8 mouse cellular contexts compared by ENCODE assay signal in genomic region chr11:87470807-87471698, GRCm38 (mm10).
A peak's percentile ranks its signal among the peaks of the same experiment; 100 is the strongest.
DNase-seq lines count a peak whose midpoint lies in the region; ATAC-seq and TF ChIP-seq lines count a peak whose summit lies in the region.
"Not testable (repeated sequence)": the region's sequence is repeated elsewhere in the genome, so short reads cannot be mapped to it uniquely, and the experiment has no call there.

No protein-coding gene starts in this region.

- H3K4me3 ChIP-seq in ES-Bruce4 (ENCODE audit: low read depth, low read length): not testable (repeated sequence)
- H3K4me3 ChIP-seq in forebrain, embryonic 13.5 days: peak overlapping the region; percentile 33
- H3K4me3 ChIP-seq in liver, embryonic 16.5 days (ENCODE audit: low read depth, low read length): peak overlapping the region; percentile 46
- H3K4me3 ChIP-seq in neural tube, embryonic 12.5 days: peak overlapping the region; percentile 5; the same call in 1 of the 2 replicates
- H3K4me3 ChIP-seq in stomach, postnatal 0 days (ENCODE audit: low read depth, low read length): peak overlapping the region; percentile 32

- TF ChIP-seq EP300 in ES-Bruce4 (IDR thresholded peaks at IDR 0.05; ENCODE audit: insufficient read depth, low read depth, low read length); stomach, postnatal 0 days (optimal IDR thresholded peaks at IDR 0.05): not testable (repeated sequence)

- peak; percentile 79 to 80 for DNase-seq in heart, postnatal 10 days
- peak; percentile 68 to 77 for DNase-seq in kidney, postnatal 36 days
- peak; percentile 78 for DNase-seq in stomach, postnatal 0 days (ENCODE audit: low spot score)

- peak overlapping the region; percentile 57 for H3K4me2 ChIP-seq in forebrain, embryonic 13.5 days
- H3K4me2 ChIP-seq in liver, embryonic 16.5 days (ENCODE audit: low read depth, low read length): peak overlapping the region; percentile 71
- peak overlapping the region; percentile 57 for H3K4me2 ChIP-seq in neural tube, embryonic 12.5 days (replicated peaks)
- H3K4me2 ChIP-seq in stomach, postnatal 0 days (replicated peaks; ENCODE audit: low read depth): peak overlapping the region; percentile 52

- not testable (repeated sequence) for H3K27me3 ChIP-seq in ES-Bruce4 (ENCODE audit: control insufficient read depth, insufficient read depth, low read length, poor library complexity, severe bottlenecking); forebrain, embryonic 13.5 days; liver, embryonic 16.5 days (ENCODE audit: control insufficient read depth, insufficient read depth, low read depth, low read length); neural tube, embryonic 12.5 days (replicated peaks); stomach, postnatal 0 days (ENCODE audit: control insufficient read depth, insufficient read depth, low read length)

- not testable (repeated sequence) for TF ChIP-seq CTCF in ES-Bruce4 (IDR thresholded peaks at IDR 0.05; ENCODE audit: low read depth, low read length); stomach, postnatal 0 days (IDR thresholded peaks at IDR 0.05; ENCODE audit: low read depth)

- H3K9ac ChIP-seq in ES-Bruce4 (ENCODE audit: low read depth, poor library complexity, severe bottlenecking): peak overlapping the region; percentile 60
- peak overlapping the region; percentile 39; the same call in 1 of the 2 replicates for H3K9ac ChIP-seq in forebrain, embryonic 13.5 days
- H3K9ac ChIP-seq in liver, embryonic 16.5 days (ENCODE audit: low read depth, low read length): peak overlapping the region; percentile 61
- not testable (repeated sequence) for H3K9ac ChIP-seq in neural tube, embryonic 12.5 days
- H3K9ac ChIP-seq in stomach, postnatal 0 days (ENCODE audit: low read length): peak overlapping the region; percentile 55

- H3K4me1 ChIP-seq in ES-Bruce4 (ENCODE audit: control insufficient read depth, insufficient read depth, low read length); forebrain, embryonic 13.5 days; neural tube, embryonic 12.5 days; stomach, postnatal 0 days (replicated peaks; ENCODE audit: control insufficient read depth, insufficient read depth): not testable (repeated sequence)
- H3K4me1 ChIP-seq in liver, embryonic 16.5 days (ENCODE audit: control insufficient read depth, low read depth, low read length): peaks cover 13% of the 10 kb centered on the region

- H3K36me3 ChIP-seq in ES-Bruce4 (ENCODE audit: control insufficient read depth, insufficient read depth, low read length, poor library complexity, severe bottlenecking); forebrain, embryonic 13.5 days (ENCODE audit: poor library complexity, severe bottlenecking); liver, embryonic 16.5 days (ENCODE audit: control insufficient read depth, insufficient read depth); neural tube, embryonic 12.5 days; stomach, postnatal 0 days (ENCODE audit: control insufficient read depth, insufficient read depth, low read length): not testable (repeated sequence)

- peak; percentile 98 for ATAC-seq in cerebellum, adult (ENCODE audit: insufficient number of reproducible peaks, low FRiP score, low TSS enrichment)
- peak; percentile 99 for ATAC-seq in forebrain, embryonic 13.5 days
- peak; percentile 98 for ATAC-seq in liver, embryonic 16.5 days (ENCODE audit: low read depth)
- peak; percentile 99 for ATAC-seq in neural tube, embryonic 12.5 days (ENCODE audit: low FRiP score, low read depth)
- ATAC-seq in stomach, postnatal 0 days (ENCODE audit: low FRiP score, low TSS enrichment): peak; percentile 99

- H3K27ac ChIP-seq in ES-Bruce4 (ENCODE audit: insufficient read depth, low read length); forebrain, embryonic 13.5 days; neural tube, embryonic 12.5 days: not testable (repeated sequence)
- H3K27ac ChIP-seq in liver, embryonic 16.5 days (ENCODE audit: low read length): 0 out of 2 replicates have a peak overlapping the region, but pooled peaks have one; percentile 22
- peak overlapping the region; percentile 58 for H3K27ac ChIP-seq in stomach, postnatal 0 days (replicated peaks)

- H3K9me3 ChIP-seq in ES-Bruce4 (replicated peaks; ENCODE audit: control insufficient read depth, insufficient read depth, low read length, poor library complexity, severe bottlenecking); forebrain, embryonic 13.5 days (replicated peaks); liver, embryonic 16.5 days (replicated peaks; ENCODE audit: control insufficient read depth, low read length); neural tube, embryonic 12.5 days; stomach, postnatal 0 days (ENCODE audit: control insufficient read depth, low read length): not testable (repeated sequence)

- TF ChIP-seq POLR2A in ES-Bruce4 (IDR thresholded peaks at IDR 0.05; ENCODE audit: insufficient read depth, low read length): not testable (repeated sequence)

- intact Hi-C loops in heart, postnatal 10 days (cut with DNase I): loop anchor here (2.0 kb wide), 1 partner anchor 48 kb away; no protein-coding TSS in a partner anchor

- under 1% methylated on average over 27 of the region's 63 CpGs for WGBS in forebrain, embryonic 13.5 days
- WGBS in liver, embryonic 16.5 days (ENCODE audit: insufficient replicate concordance): under 1% methylated on average over 25 of the region's 63 CpGs
- under 1% methylated on average over 29 of the region's 63 CpGs for WGBS in neural tube, embryonic 12.5 days
- WGBS in stomach, postnatal 0 days: 1% methylated on average over 25 of the region's 63 CpGs
